Mouse (Mus musculus): Measurements from ENCODE around the gene Spata2. TPM values are rescaled to one million over a fixed set of nuclear protein-coding genes. Genes with fewer than 3 reads are reported as not detected.

Gene Spata2
- polyA plus RNA-seq, 1 experiment from 2014 or later, result 15.1 TPM

DNA sequence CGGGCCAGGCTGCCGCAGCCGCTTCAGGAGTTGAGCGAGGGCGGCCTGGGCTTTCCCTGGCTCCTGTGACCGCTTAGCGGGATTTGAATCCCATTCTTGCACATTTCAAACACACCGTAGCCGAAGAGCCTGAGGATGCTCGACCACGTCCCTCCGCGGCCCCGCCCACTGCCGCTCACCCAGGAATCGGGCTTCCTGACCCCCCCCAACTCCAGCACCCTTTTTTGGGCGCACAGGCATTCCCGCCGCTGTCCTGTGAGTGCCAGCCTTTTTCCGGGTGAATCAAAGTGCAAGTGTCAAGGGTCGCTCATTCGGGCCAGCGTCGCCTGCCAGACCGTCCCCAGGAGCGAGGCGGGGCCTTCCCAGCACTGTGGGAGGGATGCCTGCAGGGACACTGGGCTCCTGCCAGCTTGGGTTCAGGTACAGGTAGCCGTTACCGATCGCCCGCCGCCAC, 11.2 kb upstream of the Spata2 start:
- 1% methylated on average over 32 of the region's 32 CpGs for WGBS
- peaks cover 15% of the 10 kb centered on the region for H3K4me1 ChIP-seq (replicated peaks; ENCODE audit: control insufficient read depth, insufficient read depth, low read length)
- H3K36me3 ChIP-seq (ENCODE audit: control insufficient read depth, insufficient read depth, low read length), result peaks cover 22% of the 10 kb centered on the region
- 0 out of 2 replicates have a peak, but pooled peaks cover 3% of the 10 kb centered on the region for H3K9me3 ChIP-seq (ENCODE audit: control insufficient read depth, low read length)
- H3K27me3 ChIP-seq (replicated peaks; ENCODE audit: control insufficient read depth, insufficient read depth, low read length), result no peaks in the 10 kb centered on the region
- ATAC-seq (replicated peaks; ENCODE audit: low FRiP score, low TSS enrichment, low read depth) (peak; percentile 24; the same call in 1 of the 2 replicates), DNase-seq (ENCODE audit: low spot score) (peak; percentile 77)
- H3K27ac ChIP-seq (ENCODE audit: low read depth), result peak overlapping the region; percentile 80
- H3K4me2 ChIP-seq (ENCODE audit: low read length), result peak overlapping the region; percentile 89
- H3K4me3 ChIP-seq (ENCODE audit: low read depth, low read length), result peak overlapping the region; percentile 99
- peak overlapping the region; percentile 86 for H3K9ac ChIP-seq (ENCODE audit: low read length)

DNA sequence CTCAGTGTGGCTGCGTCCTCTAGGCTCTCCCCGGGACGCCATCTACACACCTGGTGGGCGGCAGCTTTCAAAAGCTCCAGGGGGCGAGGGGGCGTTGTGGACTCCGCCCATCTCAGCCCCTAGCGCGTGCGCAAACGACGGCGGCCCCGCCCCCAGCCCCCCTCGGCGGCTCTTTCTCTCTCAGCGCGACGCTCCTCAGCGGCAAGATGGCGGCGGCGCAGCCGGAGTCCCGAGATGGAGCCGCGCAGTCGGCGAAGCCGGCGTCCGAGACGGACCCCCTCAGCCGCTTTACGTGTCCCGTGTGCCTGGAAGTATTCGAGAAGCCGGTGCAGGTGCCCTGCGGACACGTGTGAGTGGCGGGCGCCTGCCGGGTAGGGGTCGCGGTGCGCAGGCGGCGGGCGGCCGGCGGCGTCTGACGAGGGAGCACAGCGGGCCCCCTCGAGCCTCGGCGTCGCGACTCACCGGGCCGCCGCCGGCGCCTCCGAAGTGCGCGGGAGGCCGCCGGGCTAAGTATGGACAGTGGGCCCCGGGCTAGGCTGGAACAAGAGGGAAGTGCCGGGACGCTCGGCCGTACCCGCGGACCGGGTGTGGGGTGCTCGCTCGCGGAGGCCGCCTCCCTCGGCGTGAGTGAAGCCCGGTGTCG, 10.7 kb upstream of the Spata2 start:
- Histone ChIP-seq H3K4me2 (ENCODE audit: low read length) (peak overlapping the region; percentile 89), H3K9ac (ENCODE audit: low read length) (peak overlapping the region; percentile 86), H3K27ac (ENCODE audit: low read depth) (peak overlapping the region; percentile 80), H3K9me3 (ENCODE audit: control insufficient read depth, low read length) (0 out of 2 replicates have a peak, but pooled peaks cover 3% of the 10 kb centered on the region), H3K36me3 (ENCODE audit: control insufficient read depth, insufficient read depth, low read length) (peaks cover 17% of the 10 kb centered on the region), H3K27me3 (replicated peaks; ENCODE audit: control insufficient read depth, insufficient read depth, low read length) (no peaks in the 10 kb centered on the region), H3K4me3 (ENCODE audit: low read depth, low read length) (peak overlapping the region; percentile 99), H3K4me1 (replicated peaks; ENCODE audit: control insufficient read depth, insufficient read depth, low read length) (peaks cover 15% of the 10 kb centered on the region)
- ATAC-seq (replicated peaks; ENCODE audit: low FRiP score, low TSS enrichment, low read depth) (peak; percentile 87), DNase-seq (ENCODE audit: low spot score) (peak; percentile 93)
- under 1% methylated on average over 85 of the region's 85 CpGs for WGBS

DNA sequence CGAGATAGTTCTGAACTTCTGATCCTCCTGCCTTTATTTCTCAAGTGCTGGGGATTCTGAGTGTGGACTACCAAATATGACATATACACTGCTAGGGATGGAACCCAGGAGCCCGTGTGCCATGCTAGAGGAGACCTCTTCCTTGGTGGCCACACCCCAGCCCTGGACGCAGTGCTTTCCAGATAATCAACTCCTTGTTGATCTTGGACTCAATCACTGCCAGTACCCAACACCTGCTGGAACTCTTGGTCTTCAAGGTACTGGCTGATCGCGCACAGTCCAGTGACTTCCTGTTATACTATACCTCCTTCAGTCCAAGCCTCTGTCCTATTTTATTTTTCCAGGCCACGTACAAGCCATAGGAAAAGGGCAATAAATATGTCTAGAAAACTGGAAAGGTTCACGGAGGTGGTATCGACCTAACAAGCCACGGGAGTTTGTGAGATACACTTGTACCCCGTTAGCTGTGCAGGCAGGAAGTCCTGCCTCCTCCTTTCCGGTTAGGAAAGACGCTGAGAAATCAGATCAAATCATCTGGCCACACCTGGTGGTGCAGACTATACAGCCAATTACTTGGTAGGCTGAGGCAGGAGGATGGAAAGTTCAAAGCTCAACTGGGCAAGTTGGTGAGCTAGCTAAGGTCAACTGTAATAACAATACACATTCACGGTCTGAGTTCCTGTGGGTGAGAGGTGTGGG, 10.0 kb upstream of the Spata2 start:
- no peak overlapping the region for H3K27ac ChIP-seq (ENCODE audit: low read depth)
- ATAC-seq (replicated peaks; ENCODE audit: low FRiP score, low TSS enrichment, low read depth) (no peak; the same call in 1 of the 2 replicates), DNase-seq (ENCODE audit: low spot score) (no peak)
- H3K9ac ChIP-seq (ENCODE audit: low read length), result no peak overlapping the region
- peaks cover 15% of the 10 kb centered on the region for H3K4me1 ChIP-seq (replicated peaks; ENCODE audit: control insufficient read depth, insufficient read depth, low read length)
- 0 out of 2 replicates have a peak, but pooled peaks cover 3% of the 10 kb centered on the region for H3K9me3 ChIP-seq (ENCODE audit: control insufficient read depth, low read length)
- H3K4me3 ChIP-seq (ENCODE audit: low read depth, low read length), result peak overlapping the region; percentile 99
- H3K27me3 ChIP-seq (replicated peaks; ENCODE audit: control insufficient read depth, insufficient read depth, low read length), result no peaks in the 10 kb centered on the region
- H3K36me3 ChIP-seq (ENCODE audit: control insufficient read depth, insufficient read depth, low read length), result peaks cover 10% of the 10 kb centered on the region; the same call in 1 of the 2 replicates
- H3K4me2 ChIP-seq (ENCODE audit: low read length), result peak overlapping the region; percentile 89
- 45% methylated on average over 13 of the region's 13 CpGs for WGBS

DNA sequence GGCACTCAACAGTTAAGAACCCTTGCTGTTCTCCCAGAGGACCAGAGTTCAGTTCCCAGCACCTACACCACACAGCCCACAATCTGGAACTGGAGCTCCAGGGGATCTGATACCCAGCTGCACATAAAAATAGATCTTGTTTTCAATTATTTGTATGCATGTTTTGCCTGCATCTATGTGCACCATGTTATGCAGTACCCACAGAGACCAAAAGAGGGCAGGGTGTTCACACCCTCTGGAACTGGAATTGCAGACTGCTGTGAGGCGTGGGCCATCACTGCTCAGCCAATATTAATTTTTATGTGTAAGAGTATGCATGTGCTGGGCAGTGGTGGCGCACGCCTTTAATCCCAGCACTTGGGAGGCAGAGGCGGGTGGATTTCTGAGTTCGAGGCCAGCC, 4.6 kb upstream of the Spata2 start:
- ATAC-seq (replicated peaks; ENCODE audit: low FRiP score, low TSS enrichment, low read depth) (no peak), DNase-seq (ENCODE audit: low spot score) (peak; percentile 70)
- 71% methylated on average over 5 of the region's 5 CpGs for WGBS

DNA sequence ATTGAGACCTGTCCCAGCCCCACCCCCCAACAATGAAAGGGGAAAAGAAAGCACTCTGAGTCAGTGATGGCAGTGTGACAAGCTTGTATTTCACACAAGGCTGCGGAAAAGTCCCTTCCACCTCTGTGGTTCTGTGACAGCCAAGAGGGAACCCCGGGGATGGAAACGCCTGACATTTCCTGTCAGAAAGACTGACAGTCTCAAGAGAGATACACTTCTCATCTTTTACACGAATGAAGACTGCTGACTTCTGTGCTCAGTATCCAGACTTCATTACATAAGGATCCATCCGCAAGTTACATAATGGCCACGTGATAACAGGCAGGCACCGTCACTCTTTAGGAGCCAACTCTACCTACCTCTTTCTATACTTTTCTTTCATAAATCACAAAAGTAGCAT, 3.8 kb upstream of the Spata2 start:
- no peaks in the 10 kb centered on the region for H3K27me3 ChIP-seq (replicated peaks; ENCODE audit: control insufficient read depth, insufficient read depth, low read length)
- WGBS, result 87% methylated on average over 7 of the region's 7 CpGs
- DNase-seq (ENCODE audit: low spot score), result no peak
- ATAC-seq (replicated peaks; ENCODE audit: low FRiP score, low TSS enrichment, low read depth), result no peak
- no peak overlapping the region for H3K4me3 ChIP-seq (ENCODE audit: low read depth, low read length)
- H3K4me2 ChIP-seq (ENCODE audit: low read length), result no peak overlapping the region
- H3K4me1 ChIP-seq (replicated peaks; ENCODE audit: control insufficient read depth, insufficient read depth, low read length), result peaks cover 13% of the 10 kb centered on the region
- no peak overlapping the region for H3K9ac ChIP-seq (ENCODE audit: low read length)
- H3K36me3 ChIP-seq (ENCODE audit: control insufficient read depth, insufficient read depth, low read length), result peaks cover 4% of the 10 kb centered on the region; the same call in 1 of the 2 replicates
- 0 out of 2 replicates have a peak, but pooled peaks cover 3% of the 10 kb centered on the region for H3K9me3 ChIP-seq (ENCODE audit: control insufficient read depth, low read length)
- no peak overlapping the region for H3K27ac ChIP-seq (ENCODE audit: low read depth)

More for the DNA sequence above, 4.6 kb upstream of the Spata2 start:
- Histone ChIP-seq H3K27ac (ENCODE audit: low read depth) (no peak overlapping the region), H3K36me3 (ENCODE audit: control insufficient read depth, insufficient read depth, low read length) (peaks cover 4% of the 10 kb centered on the region; the same call in 1 of the 2 replicates), H3K4me3 (ENCODE audit: low read depth, low read length) (no peak overlapping the region), H3K4me1 (replicated peaks; ENCODE audit: control insufficient read depth, insufficient read depth, low read length) (0 out of 2 replicates have a peak, but pooled peaks cover 6% of the 10 kb centered on the region), H3K9ac (ENCODE audit: low read length) (no peak overlapping the region), H3K4me2 (ENCODE audit: low read length) (no peak overlapping the region), H3K27me3 (replicated peaks; ENCODE audit: control insufficient read depth, insufficient read depth, low read length) (no peaks in the 10 kb centered on the region), H3K9me3 (ENCODE audit: control insufficient read depth, low read length) (0 out of 2 replicates have a peak, but pooled peaks cover 3% of the 10 kb centered on the region)

DNA sequence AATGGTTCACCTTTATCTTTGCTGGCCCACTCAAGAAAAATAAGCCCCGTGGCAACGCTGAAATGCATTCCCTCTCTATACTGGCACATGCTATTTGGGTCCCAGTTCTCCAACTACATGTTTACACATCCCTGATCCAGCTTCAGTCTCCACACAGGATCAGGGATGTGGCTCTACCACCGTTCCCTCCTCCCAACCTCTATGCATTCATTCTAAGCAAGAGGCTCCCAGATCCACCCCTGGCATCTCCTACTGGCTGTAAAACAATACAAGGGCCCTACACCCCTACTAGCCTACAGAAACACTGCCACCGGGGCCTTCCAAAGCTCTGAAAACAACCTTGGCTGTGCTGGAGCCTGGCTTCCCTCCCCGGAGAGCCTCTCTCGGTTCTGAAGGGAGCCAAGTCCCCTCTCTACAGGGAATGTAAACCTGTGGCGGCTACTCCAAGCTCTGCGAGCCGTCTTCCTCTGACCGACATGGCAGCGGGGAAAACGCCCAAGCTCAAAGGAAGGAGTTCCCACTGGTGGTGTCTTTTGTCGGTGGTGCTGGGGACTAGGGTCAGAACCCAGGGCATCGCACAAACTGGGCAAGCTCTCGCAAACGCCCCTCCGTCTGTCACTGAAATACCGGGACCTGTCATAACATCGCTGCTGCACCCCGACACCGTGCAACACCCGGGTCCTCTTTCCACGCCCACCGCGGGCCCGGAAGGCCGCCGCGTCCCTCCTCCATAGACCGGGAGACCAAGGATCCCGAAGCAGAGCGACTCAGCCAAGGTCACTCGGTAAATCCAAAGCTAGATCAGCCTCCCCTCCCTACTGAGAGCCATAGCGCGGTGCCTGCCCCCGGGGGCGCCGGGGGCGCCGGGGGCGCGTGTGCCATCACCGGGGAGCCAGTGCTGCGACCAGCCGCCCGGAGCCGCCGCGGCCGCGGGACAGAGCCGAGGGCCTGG, 654 bp downstream of the Spata2 start, which contains the start of gene Rnf114:
Gene Rnf114 (plus strand): TSS at position 889 of the 952 bp plus-strand sequence.
- ATAC-seq (replicated peaks; ENCODE audit: low FRiP score, low TSS enrichment, low read depth) (peak; percentile 61), DNase-seq (ENCODE audit: low spot score) (peak; percentile 77)
- peak within 1 kb of the TSS; percentile 86 for H3K9ac ChIP-seq (ENCODE audit: low read length)
- no peaks in the 10 kb centered on the region for H3K27me3 ChIP-seq (replicated peaks; ENCODE audit: control insufficient read depth, insufficient read depth, low read length)
- H3K27ac ChIP-seq (ENCODE audit: low read depth), result peak within 1 kb of the TSS; percentile 96
- peaks cover 15% of the 10 kb centered on the region for H3K4me1 ChIP-seq (replicated peaks; ENCODE audit: control insufficient read depth, insufficient read depth, low read length)
- peak within 1 kb of the TSS; percentile 83 for H3K4me3 ChIP-seq (ENCODE audit: low read depth, low read length)
- peak within 1 kb of the TSS; percentile 80 for H3K4me2 ChIP-seq (ENCODE audit: low read length)
- H3K36me3 ChIP-seq (ENCODE audit: control insufficient read depth, insufficient read depth, low read length), result peaks cover 9% of the 10 kb centered on the region; the same call in 1 of the 2 replicates
- no peaks in the 10 kb centered on the region for H3K9me3 ChIP-seq (ENCODE audit: control insufficient read depth, low read length)
- WGBS, result 3% methylated on average over 52 of the region's 52 CpGs

DNA sequence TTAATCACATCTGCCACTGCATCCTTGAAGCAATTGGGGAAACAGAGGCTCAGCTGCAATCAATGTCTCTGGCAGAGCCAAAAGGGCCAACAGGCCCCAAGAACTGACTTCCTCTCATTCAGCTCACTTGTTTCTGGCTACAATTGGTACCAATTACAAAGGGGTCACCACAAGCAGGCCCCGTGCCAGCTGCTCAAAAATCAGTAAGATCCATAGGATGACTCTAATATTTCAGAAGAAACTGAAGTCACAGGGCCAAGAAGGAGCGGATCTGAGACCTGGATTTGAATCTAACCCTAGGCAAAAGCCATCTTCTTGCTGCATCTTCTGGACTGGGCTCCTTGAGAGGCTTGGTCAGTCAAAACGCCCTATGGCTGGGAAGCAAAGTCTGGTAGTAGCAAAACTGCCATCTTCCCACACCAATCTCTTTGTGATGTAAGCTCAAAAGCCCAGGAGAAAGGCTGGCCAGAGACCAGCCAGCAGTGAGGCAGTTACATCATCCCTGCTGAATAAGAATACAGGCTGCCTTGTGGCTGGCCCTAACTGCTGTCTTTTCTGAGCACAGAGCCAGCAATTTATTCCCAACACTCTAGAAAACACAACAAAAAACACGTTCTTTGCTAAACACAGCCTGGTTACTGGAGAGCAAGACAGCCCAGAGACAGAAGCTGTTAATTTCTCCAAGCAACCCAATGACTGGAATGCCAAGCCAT, 1.7 kb downstream of the Spata2 start:
- Histone ChIP-seq H3K9me3 (ENCODE audit: control insufficient read depth, low read length) (no peaks in the 10 kb centered on the region), H3K9ac (ENCODE audit: low read length) (no peak overlapping the region), H3K27ac (ENCODE audit: low read depth) (no peak overlapping the region), H3K4me3 (ENCODE audit: low read depth, low read length) (0 out of 2 replicates have a peak overlapping the region, but pooled peaks have one; percentile 83), H3K36me3 (ENCODE audit: control insufficient read depth, insufficient read depth, low read length) (peaks cover 11% of the 10 kb centered on the region; the same call in 1 of the 2 replicates), H3K4me2 (ENCODE audit: low read length) (peak overlapping the region; percentile 80; the same call in 1 of the 2 replicates), H3K27me3 (replicated peaks; ENCODE audit: control insufficient read depth, insufficient read depth, low read length) (no peaks in the 10 kb centered on the region), H3K4me1 (replicated peaks; ENCODE audit: control insufficient read depth, insufficient read depth, low read length) (peaks cover 15% of the 10 kb centered on the region)
- 82% methylated on average over 4 of the region's 4 CpGs for WGBS
- ATAC-seq (replicated peaks; ENCODE audit: low FRiP score, low TSS enrichment, low read depth) (no peak), DNase-seq (ENCODE audit: low spot score) (no peak)
